Comparison of ENCODE assay signal across 21 mouse cellular contexts in genomic region chr17:34613830-34614229, GRCm38 (mm10). TPM values are rescaled to one million over a fixed set of nuclear protein-coding genes. Genes with fewer than 3 reads are reported as not detected.
A peak's percentile ranks its signal among the peaks of the same experiment; 100 is the strongest.
DNase-seq lines count a peak whose midpoint lies in the region; ATAC-seq and TF ChIP-seq lines count a peak whose summit lies in the region.
"Had no signal": no experiment of that assay in that cellular context is flagged by ENCODE, and none has a peak within 500 bp of the region (broad histone marks: within the 10 kb centered on the region; RNA-seq: fewer than 3 reads in every experiment).

No protein-coding gene starts in this region.

- no peak for DNase-seq in frontal cortex, postnatal 36 days (ENCODE audit: low spot score in 2 of 2)
- DNase-seq in midbrain, embryonic 10.5 days (ENCODE audit: low spot score): no peak
- DNase-seq in midbrain, embryonic 14.5 days: no peak
- no peak for DNase-seq in thymus, adult 2 months
- DNase-seq: adrenal gland, postnatal 36 days; cerebellum, adult 11 months; cerebellum, adult 9-11 months; gastrocnemius, postnatal 10 days; heart, adult 11 months; heart, postnatal 14 days; kidney, adult 2 months; thymus, postnatal 36 days had no signal

- no peak overlapping the region for H3K27ac ChIP-seq in midbrain, embryonic 10.5 days (replicated peaks)
- H3K27ac ChIP-seq in midbrain, embryonic 14.5 days (replicated peaks; ENCODE audit: low read depth, low read length): no peak overlapping the region
- H3K27ac ChIP-seq in cortical plate, adult 2 months (ENCODE audit: insufficient read depth, low read length): peak overlapping the region; percentile 27; the same call in 1 of the 2 replicates
- peak overlapping the region; percentile 70 for H3K27ac ChIP-seq in liver, embryonic 15.5 days (replicated peaks)
- no peak overlapping the region for H3K27ac ChIP-seq in thymus, adult 2 months (ENCODE audit: control insufficient read depth, insufficient read depth, low read length)
- H3K27ac ChIP-seq: heart, embryonic 13.5 days; kidney, postnatal 0 days; macrophage had no signal

- WGBS in midbrain, embryonic 10.5 days: 90% methylated on average over 10 of the region's 10 CpGs
- WGBS in midbrain, embryonic 14.5 days: 91% methylated on average over 10 of the region's 10 CpGs
- WGBS in liver, embryonic 15.5 days (ENCODE audit: insufficient replicate concordance): 75% methylated on average over 10 of the region's 10 CpGs
- WGBS in thymus, adult 2 months: 93% methylated on average over 10 of the region's 10 CpGs

- H3K36me3 ChIP-seq in midbrain, embryonic 10.5 days: peaks cover 78% of the 10 kb centered on the region
- peaks cover 73% of the 10 kb centered on the region for H3K36me3 ChIP-seq in midbrain, embryonic 14.5 days (ENCODE audit: control insufficient read depth, insufficient read depth, low read length)
- peaks cover 50% of the 10 kb centered on the region for H3K36me3 ChIP-seq in liver, embryonic 15.5 days (replicated peaks)
- H3K36me3 ChIP-seq in thymus, adult 2 months (ENCODE audit: control insufficient read depth, insufficient read depth, low read length): peaks cover 31% of the 10 kb centered on the region

- ATAC-seq in frontal cortex, adult (ENCODE audit: low TSS enrichment): 0 out of 2 replicates have a peak, but pooled peaks have one; percentile 11
- ATAC-seq in midbrain, embryonic 14.5 days (ENCODE audit: low FRiP score, low TSS enrichment): no peak
- no peak for ATAC-seq in liver, embryonic 15.5 days (ENCODE audit: insufficient read depth)
- ATAC-seq: lung, postnatal 0 days had no signal

- H3K4me2 ChIP-seq in midbrain, embryonic 14.5 days (ENCODE audit: low read length): no peak overlapping the region
- no peak overlapping the region for H3K4me2 ChIP-seq in liver, embryonic 15.5 days
- H3K4me2 ChIP-seq: heart, embryonic 13.5 days had no signal

- peak overlapping the region; percentile 11; the same call in 1 of the 2 replicates for H3K4me3 ChIP-seq in midbrain, embryonic 10.5 days
- no peak overlapping the region for H3K4me3 ChIP-seq in midbrain, embryonic 14.5 days (replicated peaks; ENCODE audit: low read depth, low read length)
- H3K4me3 ChIP-seq in cortical plate, adult 2 months (ENCODE audit: insufficient read depth, low read length): no peak overlapping the region
- H3K4me3 ChIP-seq in liver, embryonic 15.5 days (replicated peaks): no peak overlapping the region
- no peak overlapping the region for H3K4me3 ChIP-seq in thymus, adult 2 months (ENCODE audit: control insufficient read depth, insufficient read depth, low read length)
- H3K4me3 ChIP-seq: heart, embryonic 13.5 days; hindbrain, embryonic 13.5 days had no signal

- TF ChIP-seq POLR2A in cortical plate, adult 2 months (IDR thresholded peaks at IDR 0.05; ENCODE audit: extremely low read depth, insufficient read depth, low read length): 0 out of 2 replicates have a peak, but pooled peaks have one; percentile 18
- TF ChIP-seq POLR2A in thymus, adult 2 months (IDR thresholded peaks at IDR 0.05; ENCODE audit: control insufficient read depth, extremely low read depth, insufficient read depth, low read length, poor library complexity): no peak

- no peak overlapping the region for H3K9ac ChIP-seq in midbrain, embryonic 14.5 days (replicated peaks; ENCODE audit: low read length)
- no peak overlapping the region for H3K9ac ChIP-seq in liver, embryonic 15.5 days
- H3K9ac ChIP-seq: heart, embryonic 13.5 days; hindbrain, embryonic 13.5 days had no signal

- TF ChIP-seq CTCF in cortical plate, adult 2 months (IDR thresholded peaks at IDR 0.05; ENCODE audit: extremely low read depth, insufficient read depth, low read length): no peak
- TF ChIP-seq CTCF in thymus, adult 2 months (IDR thresholded peaks at IDR 0.05; ENCODE audit: borderline replicate concordance, control insufficient read depth, extremely low read depth, insufficient read depth, low read length, poor library complexity): no peak

- no peaks in the 10 kb centered on the region for H3K27me3 ChIP-seq in midbrain, embryonic 10.5 days (ENCODE audit: low read depth, poor library complexity, severe bottlenecking)
- no peaks in the 10 kb centered on the region for H3K27me3 ChIP-seq in midbrain, embryonic 14.5 days (ENCODE audit: control insufficient read depth, insufficient read depth, low read length)
- no peaks in the 10 kb centered on the region for H3K27me3 ChIP-seq in liver, embryonic 15.5 days
- H3K27me3 ChIP-seq in thymus, adult 2 months (ENCODE audit: control insufficient read depth, insufficient read depth, low read length): no peaks in the 10 kb centered on the region
- H3K27me3 ChIP-seq: heart, embryonic 13.5 days; hindbrain, embryonic 13.5 days had no signal

- H3K9me3 ChIP-seq in midbrain, embryonic 10.5 days (replicated peaks): no peaks in the 10 kb centered on the region
- H3K9me3 ChIP-seq in midbrain, embryonic 14.5 days (ENCODE audit: control insufficient read depth, low read length): no peaks in the 10 kb centered on the region
- H3K9me3 ChIP-seq in liver, embryonic 15.5 days (replicated peaks): no peaks in the 10 kb centered on the region
- H3K9me3 ChIP-seq: heart, embryonic 13.5 days; hindbrain, embryonic 13.5 days had no signal

- H3K4me1 ChIP-seq in midbrain, embryonic 10.5 days: peaks cover 11% of the 10 kb centered on the region
- H3K4me1 ChIP-seq in midbrain, embryonic 14.5 days (ENCODE audit: control insufficient read depth, insufficient read depth, low read length): no peaks in the 10 kb centered on the region
- peaks cover 4% of the 10 kb centered on the region for H3K4me1 ChIP-seq in cortical plate, adult 2 months (ENCODE audit: control insufficient read depth, insufficient read depth, low read length)
- H3K4me1 ChIP-seq in liver, embryonic 15.5 days (replicated peaks): peaks cover 33% of the 10 kb centered on the region
- H3K4me1 ChIP-seq in thymus, adult 2 months (replicated peaks; ENCODE audit: control insufficient read depth, insufficient read depth, low read length): 0 out of 2 replicates have a peak, but pooled peaks cover under 1% of the 10 kb centered on the region

RNA-seq across cellular contexts. Expression of gene Egfl8, which starts 1.9 kb away (rescaled TPM):
- 4.3 TPM in 2 replicates for polyA plus RNA-seq in midbrain, embryonic 10.5 days (2016; fragmentation: Nextera tagmentation; extraction: Ambion mirVana)
- 6.7 and 9.5 TPM in 2 replicates for polyA plus RNA-seq in midbrain, embryonic 14.5 days (2014; fragmentation: Nextera tagmentation; extraction: Ambion mirVana)
- 5.3 and 6.1 TPM in 2 replicates for polyA plus RNA-seq in cortical plate, adult 2 months (2012; rRNA removed)
- 0.20 and 0.33 TPM in 2 replicates for polyA plus RNA-seq in liver, embryonic 15.5 days (2015; fragmentation: Nextera tagmentation; extraction: Ambion mirVana)
- 13.0 and 16.0 TPM in 2 replicates for polyA plus RNA-seq in thymus, adult 2 months (2012; rRNA removed)

RNA-seq across cellular contexts. Expression of gene Agpat1, which starts 9.8 kb away (rescaled TPM):
- polyA plus RNA-seq in midbrain, embryonic 10.5 days (2016; fragmentation: Nextera tagmentation; extraction: Ambion mirVana): 66.0 and 70.1 TPM in 2 replicates
- 122 and 123 TPM in 2 replicates for polyA plus RNA-seq in midbrain, embryonic 14.5 days (2014; fragmentation: Nextera tagmentation; extraction: Ambion mirVana)
- 225 and 236 TPM in 2 replicates for polyA plus RNA-seq in cortical plate, adult 2 months (2012; rRNA removed)
- 21.1 and 23.6 TPM in 2 replicates for polyA plus RNA-seq in liver, embryonic 15.5 days (2015; fragmentation: Nextera tagmentation; extraction: Ambion mirVana)
- 316 and 350 TPM in 2 replicates for polyA plus RNA-seq in thymus, adult 2 months (2012; rRNA removed)

RNA-seq across cellular contexts. Expression of gene Rnf5, which starts 10.3 kb away (rescaled TPM):
- 202 and 233 TPM in 2 replicates for polyA plus RNA-seq in midbrain, embryonic 10.5 days (2016; fragmentation: Nextera tagmentation; extraction: Ambion mirVana)
- polyA plus RNA-seq in midbrain, embryonic 14.5 days (2014; fragmentation: Nextera tagmentation; extraction: Ambion mirVana): 223 and 269 TPM in 2 replicates
- polyA plus RNA-seq in cortical plate, adult 2 months (2012; rRNA removed): 125 and 130 TPM in 2 replicates
- polyA plus RNA-seq in liver, embryonic 15.5 days (2015; fragmentation: Nextera tagmentation; extraction: Ambion mirVana): 88.4 and 106 TPM in 2 replicates
- 140 and 175 TPM in 2 replicates for polyA plus RNA-seq in thymus, adult 2 months (2012; rRNA removed)

RNA-seq across cellular contexts. Expression of gene Ppt2, which starts 14.5 kb away (rescaled TPM):
- 22.5 and 23.6 TPM in 2 replicates for polyA plus RNA-seq in midbrain, embryonic 10.5 days (2016; fragmentation: Nextera tagmentation; extraction: Ambion mirVana)
- 23.4 and 25.5 TPM in 2 replicates for polyA plus RNA-seq in midbrain, embryonic 14.5 days (2014; fragmentation: Nextera tagmentation; extraction: Ambion mirVana)
- 31.1 and 32.7 TPM in 2 replicates for polyA plus RNA-seq in cortical plate, adult 2 months (2012; rRNA removed)
- polyA plus RNA-seq in liver, embryonic 15.5 days (2015; fragmentation: Nextera tagmentation; extraction: Ambion mirVana): 10.7 and 10.8 TPM in 2 replicates
- 116 and 120 TPM in 2 replicates for polyA plus RNA-seq in thymus, adult 2 months (2012; rRNA removed)

RNA-seq across cellular contexts. Expression of gene Prrt1, which starts 15.5 kb away (rescaled TPM):
- 0.54 and 1.2 TPM in 2 replicates for polyA plus RNA-seq in midbrain, embryonic 10.5 days (2016; fragmentation: Nextera tagmentation; extraction: Ambion mirVana)
- polyA plus RNA-seq in midbrain, embryonic 14.5 days (2014; fragmentation: Nextera tagmentation; extraction: Ambion mirVana): 12.4 and 13.6 TPM in 2 replicates
- 160 and 165 TPM in 2 replicates for polyA plus RNA-seq in cortical plate, adult 2 months (2012; rRNA removed)
- polyA plus RNA-seq in liver, embryonic 15.5 days (2015; fragmentation: Nextera tagmentation; extraction: Ambion mirVana): not detected in 2 replicates
- polyA plus RNA-seq in thymus, adult 2 months (2012; rRNA removed): 361 and 385 TPM in 2 replicates
- polyA plus RNA-seq: liver, embryonic 16.5 days had no signal

Comparison
In these comparisons a context has a peak if more than half of its experiments do, and no peak if none do; other contexts are left out.
1. H3K27ac ChIP-seq: peak in cortical plate, adult 2 months (single experiment) and liver, embryonic 15.5 days (single experiment); none in midbrain, embryonic 10.5 days (single experiment), midbrain, embryonic 14.5 days (single experiment) and thymus, adult 2 months (single experiment).